Mouse (Mus musculus): Measurements from ENCODE around the gene Tmbim6. TPM values are rescaled to one million over a fixed set of nuclear protein-coding genes. Genes with fewer than 3 reads are reported as not detected.

Gene Tmbim6
- polyA plus RNA-seq (2015; fragmentation: Nextera tagmentation; extraction: Ambion mirVana): 530 and 607 TPM in 2 replicates

GRCm38 (mm10) chr15:99392486-99393385 lies at the start of gene Tmbim6:
Tmbim6 (plus strand) TSS chr15:99392882.
- Histone ChIP-seq H3K36me3 (no peaks in the 10 kb centered on the region), H3K4me1 (replicated peaks) (peaks cover 24% of the 10 kb centered on the region), H3K9ac (peak within 1 kb of the TSS; percentile 81), H3K4me3 (replicated peaks) (peak within 1 kb of the TSS; percentile 64), H3K4me2 (replicated peaks) (peak within 1 kb of the TSS; percentile 86), H3K27me3 (replicated peaks) (no peaks in the 10 kb centered on the region), H3K9me3 (no peaks in the 10 kb centered on the region), H3K27ac (peak within 1 kb of the TSS; percentile 97)
- ATAC-seq: peak; percentile 98
- under 1% methylated on average over 51 of the region's 51 CpGs for WGBS

GRCm38 (mm10) chr15:99343414-99344147 lies 49.1 kb upstream of the Tmbim6 start:
- H3K27ac ChIP-seq: peak overlapping the region; percentile 65
- H3K9ac ChIP-seq: no peak overlapping the region
- WGBS: 37% methylated on average over 5 of the region's 5 CpGs
- no peaks in the 10 kb centered on the region for H3K36me3 ChIP-seq
- H3K9me3 ChIP-seq: no peaks in the 10 kb centered on the region
- peak; percentile 49; the same call in 1 of the 2 replicates for ATAC-seq
- peaks cover 35% of the 10 kb centered on the region for H3K4me1 ChIP-seq (replicated peaks)
- no peaks in the 10 kb centered on the region for H3K27me3 ChIP-seq (replicated peaks)
- H3K4me3 ChIP-seq (replicated peaks): no peak overlapping the region
- no peak overlapping the region; the same call in 1 of the 2 replicates for H3K4me2 ChIP-seq (replicated peaks)

- H3K4me2 ChIP-seq (replicated peaks): no peak overlapping the region
- peaks cover 35% of the 10 kb centered on the region for H3K4me1 ChIP-seq (replicated peaks)
- H3K4me3 ChIP-seq (replicated peaks): no peak overlapping the region
- H3K27ac ChIP-seq: peak overlapping the region; percentile 65; the same call in 1 of the 2 replicates
- no peak overlapping the region for H3K9ac ChIP-seq
- WGBS: 47% methylated on average over 8 of the region's 8 CpGs
- H3K27me3 ChIP-seq (replicated peaks): no peaks in the 10 kb centered on the region
- H3K9me3 ChIP-seq: no peaks in the 10 kb centered on the region
- no peaks in the 10 kb centered on the region for H3K36me3 ChIP-seq
- no peak for ATAC-seq
Observed at GRCm38 (mm10) chr15:99344148-99344870, 48.4 kb upstream of the Tmbim6 start.

- no peak for ATAC-seq
- 70% methylated on average over 4 of the region's 4 CpGs for WGBS
- Histone ChIP-seq H3K4me1 (replicated peaks) (peaks cover 41% of the 10 kb centered on the region), H3K4me2 (replicated peaks) (no peak overlapping the region), H3K9ac (no peak overlapping the region), H3K36me3 (no peaks in the 10 kb centered on the region), H3K27me3 (replicated peaks) (no peaks in the 10 kb centered on the region), H3K27ac (0 out of 2 replicates have a peak overlapping the region, but pooled peaks have one; percentile 42), H3K9me3 (no peaks in the 10 kb centered on the region), H3K4me3 (replicated peaks) (no peak overlapping the region)
Observed at GRCm38 (mm10) chr15:99344961-99345360, 47.7 kb upstream of the Tmbim6 start.

GRCm38 (mm10) chr15:99351610-99352009 lies 41.1 kb upstream of the Tmbim6 start:
- no peak for ATAC-seq
- no peak overlapping the region for H3K9ac ChIP-seq
- H3K36me3 ChIP-seq: no peaks in the 10 kb centered on the region
- H3K4me2 ChIP-seq (replicated peaks): no peak overlapping the region
- H3K9me3 ChIP-seq: no peaks in the 10 kb centered on the region
- H3K27ac ChIP-seq: no peak overlapping the region
- 84% methylated on average over 6 of the region's 6 CpGs for WGBS
- H3K4me1 ChIP-seq (replicated peaks): 0 out of 2 replicates have a peak, but pooled peaks cover 8% of the 10 kb centered on the region
- H3K27me3 ChIP-seq (replicated peaks): no peaks in the 10 kb centered on the region
- H3K4me3 ChIP-seq (replicated peaks): no peak overlapping the region

- H3K27me3 ChIP-seq (replicated peaks): no peaks in the 10 kb centered on the region
- no peak overlapping the region for H3K4me3 ChIP-seq (replicated peaks)
- no peak overlapping the region for H3K27ac ChIP-seq
- H3K9me3 ChIP-seq: no peaks in the 10 kb centered on the region
- 0 out of 2 replicates have a peak, but pooled peaks cover 8% of the 10 kb centered on the region for H3K4me1 ChIP-seq (replicated peaks)
- no peak overlapping the region for H3K9ac ChIP-seq
- no peak overlapping the region for H3K4me2 ChIP-seq (replicated peaks)
- 63% methylated on average over 5 of the region's 5 CpGs for WGBS
- no peak for ATAC-seq
- no peaks in the 10 kb centered on the region for H3K36me3 ChIP-seq
Observed at GRCm38 (mm10) chr15:99352306-99352705, 40.4 kb upstream of the Tmbim6 start.

- no peak overlapping the region for H3K4me3 ChIP-seq (replicated peaks)
- H3K27me3 ChIP-seq (replicated peaks): no peaks in the 10 kb centered on the region
- H3K36me3 ChIP-seq: no peaks in the 10 kb centered on the region
- H3K4me1 ChIP-seq (replicated peaks): no peaks in the 10 kb centered on the region
- no peak overlapping the region for H3K4me2 ChIP-seq (replicated peaks)
- no peak overlapping the region for H3K27ac ChIP-seq
- WGBS: 73% methylated on average over 6 of the region's 6 CpGs
- no peak overlapping the region for H3K9ac ChIP-seq
- no peaks in the 10 kb centered on the region for H3K9me3 ChIP-seq
- no peak for ATAC-seq
Observed at GRCm38 (mm10) chr15:99355660-99356059, 37.0 kb upstream of the Tmbim6 start.

- H3K4me1 ChIP-seq (replicated peaks): no peaks in the 10 kb centered on the region
- ATAC-seq: no peak
- H3K27me3 ChIP-seq (replicated peaks): no peaks in the 10 kb centered on the region
- no peak overlapping the region for H3K4me3 ChIP-seq (replicated peaks)
- no peaks in the 10 kb centered on the region for H3K36me3 ChIP-seq
- H3K27ac ChIP-seq: no peak overlapping the region
- no peak overlapping the region for H3K9ac ChIP-seq
- no peaks in the 10 kb centered on the region for H3K9me3 ChIP-seq
- H3K4me2 ChIP-seq (replicated peaks): no peak overlapping the region
- WGBS: 68% methylated on average over 6 of the region's 6 CpGs
Observed at GRCm38 (mm10) chr15:99356462-99356861, 36.2 kb upstream of the Tmbim6 start.

GRCm38 (mm10) chr15:99358952-99359351 lies 33.7 kb upstream of the Tmbim6 start:
- Histone ChIP-seq H3K4me3 (replicated peaks) (no peak overlapping the region), H3K9me3 (no peaks in the 10 kb centered on the region), H3K4me1 (replicated peaks) (0 out of 2 replicates have a peak, but pooled peaks cover under 1% of the 10 kb centered on the region), H3K9ac (no peak overlapping the region), H3K27me3 (replicated peaks) (no peaks in the 10 kb centered on the region), H3K36me3 (no peaks in the 10 kb centered on the region), H3K27ac (no peak overlapping the region), H3K4me2 (replicated peaks) (no peak overlapping the region)
- WGBS: 85% methylated on average over 9 of the region's 9 CpGs
- ATAC-seq: no peak

GRCm38 (mm10) chr15:99364022-99364530 lies 28.6 kb upstream of the Tmbim6 start:
- H3K27me3 ChIP-seq (replicated peaks): no peaks in the 10 kb centered on the region
- no peak overlapping the region for H3K27ac ChIP-seq
- peaks cover 15% of the 10 kb centered on the region for H3K4me1 ChIP-seq (replicated peaks)
- ATAC-seq: no peak
- 68% methylated on average over 7 of the region's 7 CpGs for WGBS
- no peak overlapping the region for H3K4me2 ChIP-seq (replicated peaks)
- H3K9me3 ChIP-seq: no peaks in the 10 kb centered on the region
- no peak overlapping the region for H3K4me3 ChIP-seq (replicated peaks)
- no peak overlapping the region for H3K9ac ChIP-seq
- no peaks in the 10 kb centered on the region for H3K36me3 ChIP-seq

GRCm38 (mm10) chr15:99364921-99365320 lies 27.8 kb upstream of the Tmbim6 start:
- no peak overlapping the region for H3K4me2 ChIP-seq (replicated peaks)
- no peak overlapping the region for H3K9ac ChIP-seq
- peaks cover 21% of the 10 kb centered on the region for H3K4me1 ChIP-seq (replicated peaks)
- H3K4me3 ChIP-seq (replicated peaks): no peak overlapping the region
- ATAC-seq: no peak
- no peaks in the 10 kb centered on the region for H3K9me3 ChIP-seq
- no peaks in the 10 kb centered on the region for H3K36me3 ChIP-seq
- no peak overlapping the region for H3K27ac ChIP-seq
- no peaks in the 10 kb centered on the region for H3K27me3 ChIP-seq (replicated peaks)
- 67% methylated on average over 8 of the region's 8 CpGs for WGBS
